Mouse (Mus musculus) megakaryocyte, adult 5-6 weeks (primary cell): ENCODE data around the gene Ucp1. TPM values are rescaled to one million over a fixed set of nuclear protein-coding genes. Genes with fewer than 3 reads are reported as not detected.

Source experiments
- ATAC-seq: 2 replicates; pipeline ENCODE4 v1.8.0; 2016; ENCODE audit warnings: mild to moderate bottlenecking, inconsistent platforms; ENCODE audit not compliant: poor library complexity, severe bottlenecking
- total RNA-seq, 2 experiments: library from RNA; stranded (forward) in 1 of 2; stranded (reverse) in 1 of 2; fragments of 153-499, 151-499 nt in 1 of 2; fragments of 221-1000, 200-1000 nt in 1 of 2; gene quantifications; 2 replicates each; pipeline versions ENCODE4 v1.2.3 to v1.2.4; 2015 to 2017

Gene Ucp1
- total RNA-seq, 2 experiments from 2014 or later, result 0.07 TPM; not detected in 1

- ATAC-seq, result no peak
Observed at GRCm38 (mm10) chr8:83331567-83331898, 41.4 kb downstream of the Ucp1 start.

- ATAC-seq, result peak; percentile 99
Observed at GRCm38 (mm10) chr8:83331899-83332697, 41.9 kb downstream of the Ucp1 start, which contains the start of gene Elmod2. Elmod2 (minus strand) TSS chr8:83332486.

- ATAC-seq, result no peak
Observed at GRCm38 (mm10) chr8:83332864-83333263, 42.7 kb downstream of the Ucp1 start.

- no peak for ATAC-seq
Observed at GRCm38 (mm10) chr8:83342076-83342475, 51.9 kb downstream of the Ucp1 start.

GRCm38 (mm10) chr8:83342693-83343092, 52.5 kb downstream of the Ucp1 start:
- ATAC-seq, result no peak

Other genes starting within 250 kb of the Ucp1 start
- 6.5 and 9.3 TPM in 2 replicates for gene Tbc1d9, start 125.0 kb upstream of the Ucp1 start, total RNA-seq (2015)
- gene Tbc1d9, start 125.0 kb upstream of the Ucp1 start, total RNA-seq (2017), result 13.4 and 18.6 TPM in 2 replicates
- gene Gm10645, start 124.2 kb upstream of the Ucp1 start, total RNA-seq (2015), result 0.29 and 0.89 TPM in 2 replicates
- gene Gm10645, start 124.2 kb upstream of the Ucp1 start, total RNA-seq (2017), result 0.51 TPM in 1 of 2 replicates, not detected in the other
- 17.1 and 18.8 TPM in 2 replicates for gene Elmod2, start 42.1 kb downstream of the Ucp1 start, total RNA-seq (2015)
- gene Elmod2, start 42.1 kb downstream of the Ucp1 start, total RNA-seq (2017), result 20.2 and 23.3 TPM in 2 replicates
- not detected in 2 replicates for gene Mgat4d, start 58.1 kb downstream of the Ucp1 start, total RNA-seq (2015)
- not detected in 2 replicates for gene Mgat4d, start 58.1 kb downstream of the Ucp1 start, total RNA-seq (2017)
- gene Clgn, start 99.5 kb downstream of the Ucp1 start, total RNA-seq (2015), result 0.14 TPM in 1 of 2 replicates, not detected in the other
- gene Clgn, start 99.5 kb downstream of the Ucp1 start, total RNA-seq (2017), result not detected in 2 replicates
- gene Scoc, start 168.0 kb downstream of the Ucp1 start, total RNA-seq (2015), result 45.5 and 45.6 TPM in 2 replicates
- 18.8 TPM in 2 replicates for gene Scoc, start 168.0 kb downstream of the Ucp1 start, total RNA-seq (2017)
- not detected in 2 replicates for gene Olfr370, start 245.4 kb downstream of the Ucp1 start, total RNA-seq (2015)
- not detected in 2 replicates for gene Olfr370, start 245.4 kb downstream of the Ucp1 start, total RNA-seq (2017)